Mouse (Mus musculus): ENCODE results near the gene Bicra. TPM values are rescaled to one million over a fixed set of nuclear protein-coding genes. Genes with fewer than 3 reads are reported as not detected.

Bicra gene
- polyA plus RNA-seq, 1 experiment from 2014 or later = 8.7 TPM

DNA sequence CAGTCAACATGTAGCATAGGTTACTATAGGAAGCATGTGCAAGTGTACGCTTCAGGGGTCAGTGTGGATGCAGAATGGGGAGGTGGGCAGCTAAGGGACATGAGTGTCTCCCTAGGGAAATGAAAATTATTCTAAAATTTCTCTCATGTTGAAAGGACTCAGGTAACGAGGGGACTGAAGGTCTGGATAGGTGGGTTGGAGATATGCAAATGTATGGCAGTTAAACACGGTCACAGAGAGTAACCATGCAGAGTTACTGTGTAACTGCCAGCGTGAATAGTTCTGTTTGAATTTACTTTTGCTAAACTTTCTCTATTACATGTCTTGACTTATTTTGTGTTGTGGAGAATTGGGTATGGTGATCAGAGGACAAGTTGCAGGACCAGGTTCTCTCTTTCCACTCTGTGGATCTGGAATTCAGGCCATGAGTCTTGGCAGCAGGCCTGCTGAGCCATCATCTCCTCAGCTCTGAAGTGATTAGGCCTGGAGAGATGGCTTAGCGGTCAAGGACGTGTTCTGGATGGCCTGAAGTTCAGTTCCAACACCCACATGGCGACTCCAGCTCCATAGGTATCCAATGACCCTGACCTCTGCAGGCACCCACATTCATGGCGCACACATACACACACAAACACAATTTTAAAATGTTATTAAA is 33.1 kb downstream of the Bicra start:
- H3K27ac ChIP-seq = no peak overlapping the region
- H3K36me3 ChIP-seq (ENCODE audit: inconsistent target) = no peaks in the 10 kb centered on the region
- H3K4me3 ChIP-seq (ENCODE audit: inconsistent target) = no peak overlapping the region
- peaks cover 85% of the 10 kb centered on the region for H3K79me2 ChIP-seq (ENCODE audit: inconsistent target)
- WGBS (ENCODE audit: missing documents) = 96% methylated on average over 8 of the region's 8 CpGs

DNA sequence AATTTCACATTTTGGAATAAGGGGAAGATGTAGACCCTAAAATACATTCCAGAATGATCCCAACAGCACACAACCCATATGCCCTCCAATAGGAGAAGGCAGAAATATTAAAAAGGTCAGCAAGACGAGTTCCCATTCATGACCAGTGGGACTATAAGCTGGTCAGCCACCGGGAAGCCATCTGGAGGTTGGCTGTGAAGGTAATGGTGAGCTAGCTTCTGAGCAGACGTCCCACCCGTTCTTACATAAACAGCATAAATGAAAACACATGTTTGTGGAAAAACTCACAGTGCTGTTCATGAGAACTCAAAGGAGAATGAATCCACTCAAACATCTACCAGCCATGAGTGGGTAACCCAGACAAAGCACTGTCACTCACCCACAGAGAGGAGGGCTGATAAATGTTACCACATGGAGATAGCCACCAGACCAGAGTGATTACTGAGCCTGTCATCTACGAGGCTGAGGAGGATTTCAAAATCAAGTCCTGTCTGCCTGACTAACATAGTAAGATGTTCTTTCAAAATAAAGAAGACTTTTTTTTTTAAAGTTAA is 33.9 kb downstream of the Bicra start:
- Histone ChIP-seq H3K4me3 (ENCODE audit: inconsistent target) (no peak overlapping the region), H3K79me2 (ENCODE audit: inconsistent target) (peaks cover 92% of the 10 kb centered on the region), H3K27ac (no peak overlapping the region), H3K36me3 (ENCODE audit: inconsistent target) (no peaks in the 10 kb centered on the region)
- WGBS (ENCODE audit: missing documents) = 85% methylated on average over 5 of the region's 5 CpGs

DNA sequence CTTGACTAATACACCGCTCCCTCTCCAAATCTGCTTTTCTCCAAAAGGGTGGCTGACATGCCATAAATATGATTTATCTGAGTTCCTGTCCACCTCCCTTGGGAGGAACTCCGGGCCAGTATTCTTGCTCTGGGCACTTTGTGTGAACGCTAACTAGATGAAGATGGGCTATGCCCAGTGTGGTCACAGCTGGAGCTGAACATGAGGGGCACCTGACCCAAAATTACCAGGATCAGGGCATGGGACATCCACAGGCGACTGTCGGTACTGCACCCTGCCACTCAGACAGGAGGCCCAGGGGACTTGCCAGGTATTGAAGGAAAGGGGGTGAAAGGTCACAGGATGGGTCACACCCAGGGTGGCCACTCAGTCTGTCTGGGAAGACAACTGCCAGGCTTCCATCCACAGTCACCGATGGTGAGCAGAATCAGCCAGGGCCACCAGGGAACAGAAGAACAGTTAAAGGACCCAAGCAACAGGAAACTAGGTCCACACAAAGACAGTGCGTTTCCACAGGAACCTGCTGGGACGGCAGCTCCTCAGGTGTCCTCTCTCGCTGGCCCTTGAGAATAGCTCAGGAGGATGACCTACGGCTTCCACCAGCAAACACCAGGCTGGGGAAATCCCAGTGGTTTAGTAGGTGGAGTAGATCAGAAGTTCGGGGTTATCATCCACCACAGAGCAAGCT is 35.0 kb downstream of the Bicra start:
- Histone ChIP-seq H3K27ac (no peak overlapping the region), H3K4me3 (ENCODE audit: inconsistent target) (no peak overlapping the region), H3K79me2 (ENCODE audit: inconsistent target) (peaks cover 100% of the 10 kb centered on the region), H3K36me3 (ENCODE audit: inconsistent target) (no peaks in the 10 kb centered on the region)
- 85% methylated on average over 11 of the region's 11 CpGs for WGBS (ENCODE audit: missing documents)

DNA sequence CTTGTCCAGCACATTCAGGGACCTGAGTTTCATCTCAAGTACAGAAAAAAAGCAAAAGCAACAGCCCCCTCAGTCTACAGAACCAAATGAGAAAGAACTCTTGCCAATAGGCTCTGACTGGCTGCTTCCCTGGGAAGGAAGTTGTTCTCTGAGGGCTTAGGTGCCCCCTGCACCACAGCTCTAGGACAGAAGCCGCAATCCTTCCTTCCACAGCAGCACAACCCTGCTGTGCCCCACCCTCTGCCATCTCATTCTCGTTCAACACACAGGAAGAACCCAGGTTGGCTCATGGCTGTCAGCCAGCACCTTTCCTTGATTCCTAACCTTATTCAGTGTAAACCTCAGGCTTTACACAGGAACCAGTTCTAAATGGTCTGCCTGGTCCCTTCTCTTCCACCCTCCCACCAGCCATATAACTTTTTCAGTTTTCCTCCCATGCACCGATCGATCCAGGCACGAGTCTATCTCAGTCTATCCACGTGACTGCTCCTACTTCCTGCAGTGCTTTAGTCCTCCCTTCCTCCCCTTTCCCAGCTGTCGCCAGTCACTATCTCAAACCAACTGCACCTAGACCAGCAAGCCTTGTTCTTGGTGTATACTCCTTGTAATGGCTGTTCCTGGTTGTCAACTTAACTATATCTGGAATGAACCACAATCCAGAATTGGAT is 36.2 kb downstream of the Bicra start:
- WGBS (ENCODE audit: missing documents) = 12% methylated on average over 6 of the region's 7 CpGs
- H3K4me3 ChIP-seq (ENCODE audit: inconsistent target) = no peak overlapping the region
- no peak overlapping the region for H3K27ac ChIP-seq
- peaks cover 100% of the 10 kb centered on the region for H3K79me2 ChIP-seq (ENCODE audit: inconsistent target)
- H3K36me3 ChIP-seq (ENCODE audit: inconsistent target) = no peaks in the 10 kb centered on the region

DNA sequence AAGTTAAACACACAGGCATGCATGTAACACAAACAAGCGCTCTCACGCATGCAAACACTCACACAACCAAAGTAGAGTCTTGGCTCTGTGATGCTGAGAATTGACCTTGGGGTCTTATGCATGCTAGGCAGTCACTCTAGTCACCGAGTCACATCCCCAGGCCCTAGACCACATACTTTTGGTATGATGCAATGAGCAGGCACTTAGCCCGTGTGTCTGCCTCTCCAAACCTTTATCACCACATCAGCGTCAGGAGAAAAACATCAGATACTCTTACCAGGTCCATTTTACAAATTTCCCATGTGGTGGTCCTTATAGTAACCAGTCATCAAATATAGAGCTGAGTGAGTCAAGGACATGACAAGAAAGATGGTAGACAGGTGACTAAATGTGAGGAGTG is 37.1 kb downstream of the Bicra start:
- H3K4me3 ChIP-seq (ENCODE audit: inconsistent target) = no peak overlapping the region
- WGBS (ENCODE audit: missing documents) = 52% methylated on average over 3 of the region's 5 CpGs
- H3K79me2 ChIP-seq (ENCODE audit: inconsistent target) = peaks cover 100% of the 10 kb centered on the region
- H3K36me3 ChIP-seq (ENCODE audit: inconsistent target) = no peaks in the 10 kb centered on the region
- no peak overlapping the region for H3K27ac ChIP-seq

DNA sequence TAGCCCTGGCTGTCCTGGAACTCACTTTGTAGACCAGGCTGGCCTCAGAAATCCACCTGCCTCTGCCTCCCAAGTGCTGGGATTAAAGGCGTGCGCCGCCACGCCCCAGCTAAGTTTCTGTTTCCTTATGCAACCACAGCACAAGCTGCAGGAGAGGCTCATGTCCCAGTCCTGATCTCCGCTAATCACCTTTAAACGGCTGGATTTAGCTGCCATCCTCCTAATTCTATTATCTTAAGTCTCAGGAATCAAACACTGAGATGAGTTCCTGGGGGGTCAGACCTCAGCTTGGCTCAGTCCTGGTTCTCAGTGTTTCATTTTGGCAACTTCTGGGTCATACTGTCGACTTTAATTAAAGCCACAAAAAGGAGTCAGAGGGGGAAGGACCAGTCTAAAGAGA is 38.1 kb downstream of the Bicra start:
- 82% methylated on average over 7 of the region's 7 CpGs for WGBS (ENCODE audit: missing documents)
- Histone ChIP-seq H3K36me3 (ENCODE audit: inconsistent target) (no peaks in the 10 kb centered on the region), H3K4me3 (ENCODE audit: inconsistent target) (no peak overlapping the region), H3K79me2 (ENCODE audit: inconsistent target) (peaks cover 100% of the 10 kb centered on the region), H3K27ac (no peak overlapping the region)

DNA sequence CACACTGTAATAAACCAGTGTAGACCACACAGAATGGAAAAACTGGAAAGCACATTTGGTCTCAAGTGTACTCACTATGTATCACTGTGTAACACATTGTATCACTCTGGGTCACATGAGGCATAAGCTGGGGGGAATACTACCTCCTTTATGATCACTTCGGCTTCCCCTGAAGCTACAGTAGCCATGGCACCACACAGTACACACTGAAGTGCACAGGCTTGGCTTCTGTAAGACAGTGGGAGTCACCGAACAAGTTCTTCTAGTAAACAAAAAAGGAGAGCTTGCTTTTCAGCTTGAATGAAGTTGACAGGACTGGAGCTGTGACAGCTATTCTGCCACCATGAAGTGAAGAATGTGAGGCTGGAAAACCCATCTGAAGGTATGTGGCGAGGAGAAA is 42.7 kb downstream of the Bicra start:
- H3K79me2 ChIP-seq (ENCODE audit: inconsistent target) = peaks cover 96% of the 10 kb centered on the region
- H3K4me3 ChIP-seq (ENCODE audit: inconsistent target) = no peak overlapping the region
- 97% methylated on average over 3 of the region's 3 CpGs for WGBS (ENCODE audit: missing documents)
- no peaks in the 10 kb centered on the region for H3K36me3 ChIP-seq (ENCODE audit: inconsistent target)
- H3K27ac ChIP-seq = no peak overlapping the region

DNA sequence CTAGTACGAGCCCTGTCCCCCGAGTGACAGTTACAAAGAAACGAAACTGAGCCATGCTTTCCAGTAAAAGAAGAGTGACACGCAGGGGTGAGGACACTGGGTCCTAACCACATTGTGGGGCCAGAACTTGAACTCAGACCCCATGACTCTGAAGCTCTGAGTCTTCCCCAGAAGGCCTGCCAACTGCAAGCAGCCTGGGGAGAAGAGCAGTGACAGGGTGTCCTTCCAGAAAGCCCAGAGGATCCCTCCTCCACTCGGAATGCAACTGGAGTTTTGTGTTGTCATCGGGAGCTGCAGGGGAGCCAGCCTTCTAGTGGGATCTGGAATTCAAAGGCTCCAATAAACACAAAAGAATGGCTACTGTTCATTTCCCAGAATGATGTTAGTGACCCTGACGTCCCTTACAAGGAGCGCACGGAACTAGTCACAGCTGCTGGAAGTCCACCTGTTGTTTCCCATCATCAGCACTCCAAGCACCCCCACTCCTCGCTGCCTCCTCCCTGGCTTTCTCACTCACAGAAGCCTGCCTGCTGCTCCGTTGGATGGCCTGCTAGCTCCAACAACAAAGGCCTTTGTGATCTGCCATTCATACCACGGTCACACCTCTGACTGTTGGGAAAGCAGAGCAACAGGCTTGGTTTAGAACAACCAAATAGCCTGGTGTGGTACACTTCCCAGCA is 43.4 kb downstream of the Bicra start:
- Histone ChIP-seq H3K27ac (0 out of 2 replicates have a peak overlapping the region, but pooled peaks have one; percentile 76), H3K79me2 (ENCODE audit: inconsistent target) (peaks cover 96% of the 10 kb centered on the region), H3K4me3 (ENCODE audit: inconsistent target) (no peak overlapping the region), H3K36me3 (ENCODE audit: inconsistent target) (no peaks in the 10 kb centered on the region)
- WGBS (ENCODE audit: missing documents) = 77% methylated on average over 9 of the region's 12 CpGs

DNA sequence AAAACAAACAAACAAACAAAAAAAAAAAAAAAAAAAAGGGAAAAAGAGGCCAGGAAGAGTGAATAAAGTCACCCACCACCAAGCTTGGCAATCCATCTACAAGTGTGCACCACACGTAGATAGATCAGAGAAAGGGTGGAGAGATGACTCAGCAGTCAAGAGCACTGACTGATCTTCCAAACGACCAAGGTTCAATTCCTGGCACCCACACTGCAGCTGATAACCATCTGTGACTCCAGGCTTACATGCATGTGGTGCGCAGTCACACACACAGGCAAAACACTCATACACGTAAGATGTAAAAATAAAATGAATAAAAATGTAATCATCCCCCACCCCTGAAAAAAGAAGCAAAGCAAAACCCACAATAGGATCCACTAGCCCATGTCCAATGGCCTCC is 44.7 kb downstream of the Bicra start:
- peaks cover 86% of the 10 kb centered on the region for H3K79me2 ChIP-seq (ENCODE audit: inconsistent target)
- peak overlapping the region; percentile 76 for H3K27ac ChIP-seq
- peaks cover 3% of the 10 kb centered on the region for H3K36me3 ChIP-seq (ENCODE audit: inconsistent target)
- 54% methylated on average over 4 of the region's 4 CpGs for WGBS (ENCODE audit: missing documents)
- H3K4me3 ChIP-seq (ENCODE audit: inconsistent target) = no peak overlapping the region

DNA sequence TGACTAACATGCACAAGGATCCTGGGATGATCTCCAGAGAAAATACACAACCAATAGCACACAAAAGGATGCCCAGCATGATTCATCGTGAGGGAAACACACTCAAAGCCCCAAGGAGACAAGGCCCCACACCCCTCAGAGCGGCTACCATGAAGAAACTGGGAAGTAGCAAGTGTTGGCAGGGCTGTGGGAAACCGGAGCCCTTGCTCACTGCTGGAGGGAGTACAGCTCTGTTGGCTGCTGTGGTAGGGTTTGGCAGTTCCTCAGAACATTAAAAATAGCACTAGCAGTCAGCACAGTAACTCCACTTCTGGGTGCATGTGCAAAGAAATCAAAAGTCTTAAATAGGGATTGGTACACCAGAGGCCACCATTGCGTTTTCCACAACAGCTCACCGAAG is 45.5 kb downstream of the Bicra start:
- 3% methylated on average over 5 of the region's 5 CpGs for WGBS (ENCODE audit: missing documents)
- Histone ChIP-seq H3K79me2 (ENCODE audit: inconsistent target) (peaks cover 77% of the 10 kb centered on the region), H3K36me3 (ENCODE audit: inconsistent target) (peaks cover 11% of the 10 kb centered on the region), H3K27ac (peak overlapping the region; percentile 76), H3K4me3 (ENCODE audit: inconsistent target) (no peak overlapping the region)

DNA sequence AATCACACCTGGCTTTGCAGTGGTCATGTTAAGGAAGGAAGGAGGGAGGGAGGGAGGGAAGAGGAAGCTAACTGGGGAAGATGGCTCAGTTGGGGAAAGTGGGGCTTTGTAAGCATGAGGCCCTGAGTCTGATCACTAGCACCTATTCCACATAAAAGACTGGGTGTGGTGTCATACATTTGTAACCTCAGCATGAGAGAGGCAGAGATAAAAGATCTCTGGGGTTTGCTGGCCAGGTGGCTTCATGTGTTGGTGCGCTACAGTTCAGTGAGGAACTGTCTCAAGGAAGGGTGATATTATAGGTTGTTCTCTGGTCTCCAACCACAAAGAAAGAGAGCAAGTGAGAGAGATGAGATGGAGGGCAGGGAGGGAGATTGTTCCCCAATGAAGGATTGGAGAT is 46.0 kb downstream of the Bicra start:
- peaks cover 16% of the 10 kb centered on the region for H3K36me3 ChIP-seq (ENCODE audit: inconsistent target)
- WGBS (ENCODE audit: missing documents) = 33% methylated on average over 1 of the region's 1 CpGs
- peaks cover 72% of the 10 kb centered on the region for H3K79me2 ChIP-seq (ENCODE audit: inconsistent target)
- no peak overlapping the region for H3K4me3 ChIP-seq (ENCODE audit: inconsistent target)
- peak overlapping the region; percentile 76 for H3K27ac ChIP-seq

DNA sequence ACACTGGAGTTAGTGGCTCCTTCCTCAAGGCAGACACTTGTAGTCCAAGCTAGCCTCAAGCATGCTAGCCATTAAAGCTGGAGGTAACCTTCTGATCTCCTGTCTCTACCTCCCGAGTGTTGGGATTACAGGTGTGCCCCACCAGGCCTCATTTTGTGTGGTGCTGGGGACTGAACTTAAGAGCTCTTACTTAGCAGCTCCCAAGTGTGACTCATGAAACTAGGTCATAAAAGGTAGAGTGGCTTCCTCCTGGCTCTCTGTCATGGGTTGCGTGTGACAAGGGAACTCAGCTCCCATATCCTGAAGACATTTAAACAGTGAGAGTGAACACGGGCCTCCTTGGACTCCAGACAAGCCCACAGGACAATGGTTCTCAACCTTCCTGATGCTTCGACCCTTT is 53.9 kb downstream of the Bicra start:
- Histone ChIP-seq H3K4me3 (ENCODE audit: inconsistent target) (no peak overlapping the region), H3K79me2 (ENCODE audit: inconsistent target) (no peaks in the 10 kb centered on the region), H3K27ac (no peak overlapping the region), H3K36me3 (ENCODE audit: inconsistent target) (peaks cover 70% of the 10 kb centered on the region)
- WGBS (ENCODE audit: missing documents) = 95% methylated on average over 4 of the region's 4 CpGs

DNA sequence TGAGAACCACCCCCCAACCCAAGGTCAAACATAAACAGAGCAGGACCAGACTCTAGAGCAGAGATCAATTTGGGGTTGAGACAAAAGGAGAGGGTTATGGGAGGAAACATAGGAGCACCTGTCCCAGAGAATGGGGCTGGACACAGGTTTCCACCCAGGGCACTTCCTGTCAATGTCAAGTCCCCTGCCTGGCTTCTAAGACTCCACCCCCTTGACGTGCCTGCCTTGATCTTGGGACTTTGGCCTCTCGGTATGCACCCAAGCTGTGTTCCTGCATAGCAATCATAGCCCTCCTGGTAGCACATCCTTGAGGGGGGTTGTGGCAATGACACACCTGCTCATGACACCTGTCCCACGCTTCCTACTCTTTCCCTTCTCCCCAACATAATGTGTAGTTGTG is 54.6 kb downstream of the Bicra start:
- WGBS (ENCODE audit: missing documents) = 85% methylated on average over 3 of the region's 3 CpGs
- H3K79me2 ChIP-seq (ENCODE audit: inconsistent target) = no peaks in the 10 kb centered on the region
- H3K36me3 ChIP-seq (ENCODE audit: inconsistent target) = peaks cover 70% of the 10 kb centered on the region
- H3K27ac ChIP-seq = no peak overlapping the region
- no peak overlapping the region for H3K4me3 ChIP-seq (ENCODE audit: inconsistent target)

DNA sequence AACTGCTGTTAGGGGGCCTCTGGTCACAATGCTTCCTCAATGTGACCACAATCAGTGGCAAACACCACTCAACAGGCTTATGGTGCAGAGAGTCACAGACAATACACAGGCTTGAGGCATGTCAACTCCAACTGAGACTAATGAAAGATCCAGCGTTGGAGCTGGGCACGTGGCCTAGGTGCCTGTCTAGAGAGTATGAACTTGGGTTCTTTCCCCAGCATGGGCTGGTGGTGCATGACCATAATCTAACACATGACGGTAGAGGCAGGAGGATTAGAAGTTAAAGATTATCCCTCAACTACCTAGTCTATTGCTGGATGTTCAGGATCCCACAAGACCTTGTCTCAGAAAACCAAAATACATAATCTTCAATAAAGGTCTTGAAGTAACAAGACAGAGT is 56.0 kb downstream of the Bicra start:
- Histone ChIP-seq H3K27ac (no peak overlapping the region), H3K4me3 (ENCODE audit: inconsistent target) (no peak overlapping the region), H3K79me2 (ENCODE audit: inconsistent target) (no peaks in the 10 kb centered on the region), H3K36me3 (ENCODE audit: inconsistent target) (peaks cover 65% of the 10 kb centered on the region)
- 74% methylated on average over 3 of the region's 3 CpGs for WGBS (ENCODE audit: missing documents)
